ENCODE assay signal across 11 mouse cellular contexts in the genomic region with DNA sequence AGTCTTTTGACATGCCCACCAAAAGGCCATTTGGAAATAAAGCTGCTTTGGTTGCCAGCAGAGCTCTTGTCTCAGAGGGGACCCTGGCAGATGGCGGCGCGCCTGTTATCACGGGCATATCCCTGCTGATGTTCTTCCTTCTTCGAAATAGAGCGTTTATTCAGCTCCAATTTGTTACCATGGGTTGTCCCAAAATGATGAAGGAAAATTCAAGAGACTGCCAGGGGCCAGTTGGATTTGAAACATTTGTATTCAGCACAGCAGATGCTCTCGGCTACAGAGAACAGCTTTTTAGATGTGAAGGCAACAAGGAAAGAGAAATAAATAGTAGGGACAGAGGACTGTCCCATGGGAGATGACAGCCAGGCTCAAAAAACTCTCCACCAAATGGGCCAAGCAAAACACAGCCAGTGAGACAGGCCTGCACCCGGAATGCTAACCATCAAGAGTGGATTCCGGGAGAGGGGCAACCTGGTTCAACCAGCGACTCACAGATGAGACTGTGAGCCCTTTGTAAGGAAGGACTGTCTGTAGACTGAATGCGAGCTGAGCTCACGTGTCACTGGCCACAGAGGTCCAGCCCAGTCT. TPM values are rescaled to one million over a fixed set of nuclear protein-coding genes. Genes with fewer than 3 reads are reported as not detected.
DNase-seq lines count a peak whose midpoint lies in the region; ATAC-seq and TF ChIP-seq lines count a peak whose summit lies in the region.
"Had no signal": no experiment of that assay in that cellular context is flagged by ENCODE, and none has a peak within 500 bp of the region (broad histone marks: within the 10 kb centered on the region; RNA-seq: fewer than 3 reads in every experiment).

No protein-coding gene starts in this region.

- H3K4me3 ChIP-seq in forebrain, embryonic 13.5 days = no peak overlapping the region
- H3K4me3 ChIP-seq in forebrain, embryonic 15.5 days = no peak overlapping the region
- no peak overlapping the region for H3K4me3 ChIP-seq in testis, adult 2 months (ENCODE audit: control insufficient read depth, low read depth, low read length)
- no peak overlapping the region for H3K4me3 ChIP-seq in thymus, adult 2 months (ENCODE audit: control insufficient read depth, insufficient read depth, low read length)
- H3K4me3 ChIP-seq: embryonic facial prominence, embryonic 12.5 days; liver, embryonic 15.5 days had no signal

- 81% methylated on average over 12 of the region's 12 CpGs for WGBS in forebrain, embryonic 13.5 days
- 73% methylated on average over 12 of the region's 12 CpGs for WGBS in forebrain, embryonic 15.5 days
- WGBS in thymus, adult 2 months = 94% methylated on average over 12 of the region's 12 CpGs

- no peaks in the 10 kb centered on the region for H3K27me3 ChIP-seq in forebrain, embryonic 13.5 days
- no peaks in the 10 kb centered on the region for H3K27me3 ChIP-seq in forebrain, embryonic 15.5 days
- H3K27me3 ChIP-seq in testis, adult 2 months (ENCODE audit: control insufficient read depth, insufficient read depth, low read length) = no peaks in the 10 kb centered on the region
- no peaks in the 10 kb centered on the region for H3K27me3 ChIP-seq in thymus, adult 2 months (ENCODE audit: control insufficient read depth, insufficient read depth, low read length)
- H3K27me3 ChIP-seq: embryonic facial prominence, embryonic 12.5 days; liver, embryonic 15.5 days had no signal

- no peak for DNase-seq in testis, postnatal 10 days (ENCODE audit: low spot score)
- peak; percentile 30 to 52 for DNase-seq in layer of hippocampus, postnatal 25 days (ENCODE audit: extremely low spot score in 1 of 2, low spot score in 1 of 2)
- DNase-seq in right cerebral cortex, postnatal 4 days = peak; percentile 33
- no peak for DNase-seq in spleen, postnatal 36 days (ENCODE audit: low spot score in 2 of 2)
- no peak for DNase-seq in thymus, adult 2 months

- no peak overlapping the region for H3K9ac ChIP-seq in forebrain, embryonic 13.5 days
- H3K9ac ChIP-seq in forebrain, embryonic 15.5 days (replicated peaks) = no peak overlapping the region
- H3K9ac ChIP-seq: embryonic facial prominence, embryonic 12.5 days; liver, embryonic 15.5 days had no signal

- no peaks in the 10 kb centered on the region for H3K4me1 ChIP-seq in forebrain, embryonic 13.5 days
- H3K4me1 ChIP-seq in forebrain, embryonic 15.5 days = no peaks in the 10 kb centered on the region
- no peaks in the 10 kb centered on the region for H3K4me1 ChIP-seq in testis, adult 2 months (ENCODE audit: control insufficient read depth, insufficient read depth, low read length)
- H3K4me1 ChIP-seq in thymus, adult 2 months (replicated peaks; ENCODE audit: control insufficient read depth, insufficient read depth, low read length) = peaks cover 4% of the 10 kb centered on the region
- H3K4me1 ChIP-seq: embryonic facial prominence, embryonic 12.5 days; liver, embryonic 15.5 days had no signal

- H3K36me3 ChIP-seq in forebrain, embryonic 13.5 days (ENCODE audit: poor library complexity, severe bottlenecking) = no peaks in the 10 kb centered on the region
- no peaks in the 10 kb centered on the region for H3K36me3 ChIP-seq in forebrain, embryonic 15.5 days
- no peaks in the 10 kb centered on the region for H3K36me3 ChIP-seq in testis, adult 2 months (ENCODE audit: control insufficient read depth, insufficient read depth, low read length)
- no peaks in the 10 kb centered on the region for H3K36me3 ChIP-seq in thymus, adult 2 months (ENCODE audit: control insufficient read depth, insufficient read depth, low read length)
- H3K36me3 ChIP-seq: embryonic facial prominence, embryonic 12.5 days; liver, embryonic 15.5 days had no signal

- no peak for TF ChIP-seq CTCF in testis, adult 2 months (IDR thresholded peaks at IDR 0.05; ENCODE audit: control insufficient read depth, insufficient read depth, insufficient replicate concordance, low read depth, low read length)
- no peak for TF ChIP-seq CTCF in thymus, adult 2 months (IDR thresholded peaks at IDR 0.05; ENCODE audit: borderline replicate concordance, control insufficient read depth, extremely low read depth, insufficient read depth, low read length, poor library complexity)

- no peaks in the 10 kb centered on the region for H3K9me3 ChIP-seq in forebrain, embryonic 13.5 days (replicated peaks)
- H3K9me3 ChIP-seq in forebrain, embryonic 15.5 days = no peaks in the 10 kb centered on the region
- H3K9me3 ChIP-seq: embryonic facial prominence, embryonic 12.5 days; liver, embryonic 15.5 days had no signal

- no peak for TF ChIP-seq POLR2A in testis, adult 2 months (IDR thresholded peaks at IDR 0.05; ENCODE audit: control insufficient read depth, low read depth, low read length)
- no peak for TF ChIP-seq POLR2A in thymus, adult 2 months (IDR thresholded peaks at IDR 0.05; ENCODE audit: control insufficient read depth, extremely low read depth, insufficient read depth, low read length, poor library complexity)

- no peak for ATAC-seq in forebrain, embryonic 13.5 days
- ATAC-seq in forebrain, embryonic 15.5 days (replicated peaks) = no peak

- no peak overlapping the region for H3K4me2 ChIP-seq in forebrain, embryonic 13.5 days
- no peak overlapping the region for H3K4me2 ChIP-seq in forebrain, embryonic 15.5 days (replicated peaks)
- H3K4me2 ChIP-seq: embryonic facial prominence, embryonic 12.5 days; liver, embryonic 15.5 days had no signal

- H3K27ac ChIP-seq in forebrain, embryonic 13.5 days = peak overlapping the region; percentile 19
- H3K27ac ChIP-seq in forebrain, embryonic 15.5 days (replicated peaks) = no peak overlapping the region
- 0 out of 2 replicates have a peak overlapping the region, but pooled peaks have one; percentile 1 for H3K27ac ChIP-seq in testis, adult 2 months (ENCODE audit: control insufficient read depth, insufficient read depth, low read depth, low read length)
- H3K27ac ChIP-seq in thymus, adult 2 months (ENCODE audit: control insufficient read depth, insufficient read depth, low read length) = no peak overlapping the region
- H3K27ac ChIP-seq: embryonic facial prominence, embryonic 12.5 days; liver, embryonic 15.5 days had no signal

RNA-seq across cellular contexts. Expression of a gene that starts 12.0 kb away (rescaled TPM):
- polyA plus RNA-seq in forebrain, embryonic 13.5 days (2015; fragmentation: Nextera tagmentation; extraction: Ambion mirVana) = not detected in 2 replicates
- polyA plus RNA-seq in forebrain, embryonic 15.5 days (2015; fragmentation: Nextera tagmentation; extraction: Ambion mirVana) = not detected in 2 replicates
- 0.23 and 0.28 TPM in 2 replicates for polyA plus RNA-seq in testis, adult 2 months (2012; rRNA removed)
- under 1 TPM; 0.23 to 0.66 TPM for total RNA-seq in layer of hippocampus, postnatal 25 days (2021)
- 0.47 and 0.66 TPM in 2 replicates for polyA plus RNA-seq in thymus, adult 2 months (2012; rRNA removed)
- polyA plus RNA-seq: embryonic facial prominence, embryonic 12.5 days; liver, embryonic 15.5 days; neural tube, embryonic 11.5 days had no signal

RNA-seq across cellular contexts. Expression of a gene that starts 17.3 kb away (rescaled TPM):
- polyA plus RNA-seq in forebrain, embryonic 13.5 days (2015; fragmentation: Nextera tagmentation; extraction: Ambion mirVana) = not detected in 2 replicates
- not detected in 2 replicates for polyA plus RNA-seq in forebrain, embryonic 15.5 days (2015; fragmentation: Nextera tagmentation; extraction: Ambion mirVana)
- polyA plus RNA-seq in testis, adult 2 months (2012; rRNA removed) = not detected in 2 replicates
- not detected for total RNA-seq in layer of hippocampus, postnatal 25 days (2021)
- polyA plus RNA-seq in thymus, adult 2 months (2012; rRNA removed) = 0.74 and 1.7 TPM in 2 replicates
- polyA plus RNA-seq: embryonic facial prominence, embryonic 12.5 days; liver, embryonic 15.5 days; neural tube, embryonic 11.5 days had no signal

RNA-seq across cellular contexts. Expression of a gene that starts 17.4 kb away (rescaled TPM):
- 0.13 and 0.34 TPM in 2 replicates for polyA plus RNA-seq in forebrain, embryonic 13.5 days (2015; fragmentation: Nextera tagmentation; extraction: Ambion mirVana)
- 0.13 and 0.36 TPM in 2 replicates for polyA plus RNA-seq in forebrain, embryonic 15.5 days (2015; fragmentation: Nextera tagmentation; extraction: Ambion mirVana)
- 0.23 and 0.25 TPM in 2 replicates for polyA plus RNA-seq in testis, adult 2 months (2012; rRNA removed)
- total RNA-seq in layer of hippocampus, postnatal 25 days (2021) = 1 to 10 TPM; 1.8 to 2.3 TPM
- 0.03 and 1.1 TPM in 2 replicates for polyA plus RNA-seq in thymus, adult 2 months (2012; rRNA removed)

RNA-seq across cellular contexts. Expression of a gene that starts 54.0 kb away (rescaled TPM):
- polyA plus RNA-seq in forebrain, embryonic 13.5 days (2015; fragmentation: Nextera tagmentation; extraction: Ambion mirVana) = 0.16 and 0.22 TPM in 2 replicates
- polyA plus RNA-seq in forebrain, embryonic 15.5 days (2015; fragmentation: Nextera tagmentation; extraction: Ambion mirVana) = 0.92 and 1.2 TPM in 2 replicates
- 0.96 and 1.8 TPM in 2 replicates for polyA plus RNA-seq in testis, adult 2 months (2012; rRNA removed)
- total RNA-seq in layer of hippocampus, postnatal 25 days (2021) = 1 to 10 TPM; 1.5 to 1.7 TPM
- polyA plus RNA-seq in thymus, adult 2 months (2012; rRNA removed) = 11.3 and 12.3 TPM in 2 replicates

RNA-seq across cellular contexts. Expression of a gene that starts 54.3 kb away (rescaled TPM):
- 0.62 and 0.90 TPM in 2 replicates for polyA plus RNA-seq in forebrain, embryonic 13.5 days (2015; fragmentation: Nextera tagmentation; extraction: Ambion mirVana)
- polyA plus RNA-seq in forebrain, embryonic 15.5 days (2015; fragmentation: Nextera tagmentation; extraction: Ambion mirVana) = 0.60 and 0.74 TPM in 2 replicates
- 4.1 and 4.8 TPM in 2 replicates for polyA plus RNA-seq in testis, adult 2 months (2012; rRNA removed)
- 10 to 100 TPM in 1 of 2 experiments, 1 to 10 TPM in 1; 8.6 to 17.6 TPM for total RNA-seq in layer of hippocampus, postnatal 25 days (2021)
- polyA plus RNA-seq in thymus, adult 2 months (2012; rRNA removed) = 142 and 145 TPM in 2 replicates

Comparison
In these comparisons a context has a peak if more than half of its experiments do, and no peak if none do; other contexts are left out.
1. H3K27ac ChIP-seq: peak in forebrain, embryonic 13.5 days (single experiment) and testis, adult 2 months (single experiment); none in forebrain, embryonic 15.5 days (single experiment) and thymus, adult 2 months (single experiment).
2. DNase-seq: peak in layer of hippocampus, postnatal 25 days (2 of 2) and right cerebral cortex, postnatal 4 days (single experiment); none in testis, postnatal 10 days (single experiment), spleen, postnatal 36 days (0 of 2) and thymus, adult 2 months (single experiment).